In the genomic region with DNA sequence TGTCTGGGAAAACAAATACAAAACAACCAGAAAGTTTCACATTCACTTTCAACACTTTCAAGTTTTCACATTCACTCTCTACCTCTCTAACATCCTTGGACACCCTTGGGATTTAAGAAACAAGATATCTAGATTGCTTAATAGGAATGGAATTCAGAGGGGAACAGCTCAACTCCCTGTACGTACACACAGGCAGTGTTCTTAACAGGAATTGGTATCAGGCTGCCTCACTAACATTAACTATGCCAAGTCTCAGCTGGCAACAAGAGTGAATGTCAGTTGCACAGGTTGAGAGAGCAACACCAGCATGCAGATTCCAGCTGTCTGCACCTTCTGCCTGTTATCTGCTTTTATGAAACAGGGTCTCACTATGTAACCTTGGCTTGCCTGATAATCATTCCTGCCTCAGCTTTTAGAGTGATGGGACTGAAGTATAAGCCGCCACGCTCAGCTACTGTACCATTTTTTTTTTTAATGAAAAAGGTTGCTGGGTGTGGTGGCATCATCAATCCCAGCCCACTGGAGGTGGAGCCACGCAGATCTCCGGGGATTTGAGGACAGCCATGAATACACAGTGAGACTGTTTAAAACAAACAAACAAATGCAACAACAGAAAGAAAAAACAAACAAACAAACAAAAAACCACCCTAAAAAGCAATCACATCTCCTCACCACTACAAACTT, we compare ENCODE assay signal across 7 mouse cellular contexts. TPM values are rescaled to one million over a fixed set of nuclear protein-coding genes. Genes with fewer than 3 reads are reported as not detected.
DNase-seq lines count a peak whose midpoint lies in the region; ATAC-seq lines count a peak whose summit lies in the region.

No protein-coding gene starts in this region.

- 52% methylated on average over 5 of the region's 5 CpGs for WGBS in lung, embryonic 15.5 days
- WGBS in heart, embryonic 11.5 days (ENCODE audit: insufficient replicate concordance) = 36% methylated on average over 5 of the region's 5 CpGs

- H3K27ac ChIP-seq in lung, embryonic 15.5 days = no peak overlapping the region
- H3K27ac ChIP-seq in brown adipose tissue, adult 24 weeks (replicated peaks; ENCODE audit: low read depth, low read length) = no peak overlapping the region
- H3K27ac ChIP-seq in heart, embryonic 11.5 days (ENCODE audit: low read depth, low read length) = peak overlapping the region; percentile 81

- H3K4me3 ChIP-seq in lung, embryonic 15.5 days = peak overlapping the region; percentile 92; the same call in 1 of the 2 replicates
- 0 out of 2 replicates have a peak overlapping the region, but pooled peaks have one; percentile 28 for H3K4me3 ChIP-seq in brown adipose tissue, adult 24 weeks (ENCODE audit: insufficient read depth, low read depth, low read length)
- peak overlapping the region; percentile 89 for H3K4me3 ChIP-seq in heart, embryonic 11.5 days (ENCODE audit: low read depth, low read length)

- no peaks in the 10 kb centered on the region for H3K9me3 ChIP-seq in lung, embryonic 15.5 days
- no peaks in the 10 kb centered on the region for H3K9me3 ChIP-seq in heart, embryonic 11.5 days (replicated peaks; ENCODE audit: control insufficient read depth, low read length)

- no peaks in the 10 kb centered on the region for H3K27me3 ChIP-seq in lung, embryonic 15.5 days
- no peaks in the 10 kb centered on the region for H3K27me3 ChIP-seq in heart, embryonic 11.5 days (ENCODE audit: control insufficient read depth, insufficient read depth, low read length)

- intact Hi-C loops in left cerebral cortex, postnatal 4 days (cut with DNase I) = no loop called here

- H3K9ac ChIP-seq in lung, embryonic 15.5 days = no peak overlapping the region
- peak overlapping the region; percentile 92; the same call in 1 of the 2 replicates for H3K9ac ChIP-seq in heart, embryonic 11.5 days (ENCODE audit: low read depth, low read length)

- ATAC-seq in lung, embryonic 15.5 days (ENCODE audit: borderline replicate concordance, extremely low read depth, low FRiP score, low TSS enrichment) = no peak
- no peak for ATAC-seq in heart, embryonic 11.5 days (replicated peaks; ENCODE audit: insufficient number of reproducible peaks, low FRiP score, low TSS enrichment)
- no peak for ATAC-seq in frontal cortex, adult (ENCODE audit: low TSS enrichment)

- DNase-seq in lung, adult 18-20 months = no peak
- DNase-seq in naive thymus-derived CD4-positive, alpha-beta T cell, adult 2 months (ENCODE audit: low read depth) = peak; percentile 15
- no peak for DNase-seq in left cerebral cortex, postnatal 4 days

- H3K4me1 ChIP-seq in lung, embryonic 15.5 days = peaks cover 22% of the 10 kb centered on the region
- H3K4me1 ChIP-seq in brown adipose tissue, adult 24 weeks (ENCODE audit: control insufficient read depth, insufficient read depth, insufficient read length, low read length) = peaks cover 15% of the 10 kb centered on the region
- H3K4me1 ChIP-seq in heart, embryonic 11.5 days (ENCODE audit: control insufficient read depth, insufficient read depth, low read length) = peaks cover 19% of the 10 kb centered on the region

- H3K4me2 ChIP-seq in lung, embryonic 15.5 days = peak overlapping the region; percentile 89
- H3K4me2 ChIP-seq in heart, embryonic 11.5 days = peak overlapping the region; percentile 77

- H3K36me3 ChIP-seq in lung, embryonic 15.5 days = peaks cover 19% of the 10 kb centered on the region
- H3K36me3 ChIP-seq in heart, embryonic 11.5 days (ENCODE audit: control insufficient read depth, insufficient read depth, low read length) = peaks cover 5% of the 10 kb centered on the region

RNA-seq across cellular contexts. Expression of a gene that starts 4.4 kb away (rescaled TPM):
- 92.6 and 94.4 TPM in 2 replicates for polyA plus RNA-seq in lung, embryonic 15.5 days (2015; fragmentation: Nextera tagmentation; extraction: Ambion mirVana)
- 52.2 and 86.1 TPM in 2 replicates for polyA plus RNA-seq in brown adipose tissue, adult 24 weeks (2012; ENCODE audit: insufficient read depth, insufficient read length, missing spikeins)
- 105 and 125 TPM in 2 replicates for polyA plus RNA-seq in heart, embryonic 11.5 days (2014; fragmentation: Nextera tagmentation; extraction: Ambion mirVana)
- 10 to 100 TPM; 56.9 to 61.3 TPM for total RNA-seq in left cerebral cortex, postnatal 4 days (2021)

RNA-seq across cellular contexts. Expression of a gene that starts 42.6 kb away (rescaled TPM):
- polyA plus RNA-seq in lung, embryonic 15.5 days (2015; fragmentation: Nextera tagmentation; extraction: Ambion mirVana) = 51.7 and 57.0 TPM in 2 replicates
- polyA plus RNA-seq in brown adipose tissue, adult 24 weeks (2012; ENCODE audit: insufficient read depth, insufficient read length, missing spikeins) = not detected in 2 replicates
- 60.1 and 63.6 TPM in 2 replicates for polyA plus RNA-seq in heart, embryonic 11.5 days (2014; fragmentation: Nextera tagmentation; extraction: Ambion mirVana)
- 1 to 10 TPM; 3.2 to 3.6 TPM for total RNA-seq in left cerebral cortex, postnatal 4 days (2021)

RNA-seq across cellular contexts. Expression of a gene that starts 42.9 kb away (rescaled TPM):
- 156 and 161 TPM in 2 replicates for polyA plus RNA-seq in lung, embryonic 15.5 days (2015; fragmentation: Nextera tagmentation; extraction: Ambion mirVana)
- polyA plus RNA-seq in brown adipose tissue, adult 24 weeks (2012; ENCODE audit: insufficient read depth, insufficient read length, missing spikeins) = 21.8 and 29.1 TPM in 2 replicates
- 129 and 130 TPM in 2 replicates for polyA plus RNA-seq in heart, embryonic 11.5 days (2014; fragmentation: Nextera tagmentation; extraction: Ambion mirVana)
- total RNA-seq in left cerebral cortex, postnatal 4 days (2021) = 10 to 100 TPM; 23.1 to 24.1 TPM

Comparison
In these comparisons a context has a peak if more than half of its experiments do, and no peak if none do; other contexts are left out.
1. H3K4me3 ChIP-seq: peak in every context shown above with its lines; median percentile 92 in lung, embryonic 15.5 days; 89 in heart, embryonic 11.5 days; 28 in brown adipose tissue, adult 24 weeks.
2. RNA of a gene that starts 42.6 kb away (polyA plus RNA-seq): 60.1 to 63.6 TPM in heart, embryonic 11.5 days and 51.7 to 57.0 TPM in lung, embryonic 15.5 days; not detected in brown adipose tissue, adult 24 weeks; every median in the first group is over 10 times any median in the second.